Mouse (Mus musculus) urinary bladder, postnatal 36 days (tissue): Measurements from ENCODE around the gene Evx2.

Experiments
- DNase-seq, 2 experiments: peaks; one replicate each; pipeline ENCODE4 v3.0.0; 2022; ENCODE audit warnings: low spot score in 2 of 2, mixed read lengths in 1 of 2

Gene Evx2

DNA sequence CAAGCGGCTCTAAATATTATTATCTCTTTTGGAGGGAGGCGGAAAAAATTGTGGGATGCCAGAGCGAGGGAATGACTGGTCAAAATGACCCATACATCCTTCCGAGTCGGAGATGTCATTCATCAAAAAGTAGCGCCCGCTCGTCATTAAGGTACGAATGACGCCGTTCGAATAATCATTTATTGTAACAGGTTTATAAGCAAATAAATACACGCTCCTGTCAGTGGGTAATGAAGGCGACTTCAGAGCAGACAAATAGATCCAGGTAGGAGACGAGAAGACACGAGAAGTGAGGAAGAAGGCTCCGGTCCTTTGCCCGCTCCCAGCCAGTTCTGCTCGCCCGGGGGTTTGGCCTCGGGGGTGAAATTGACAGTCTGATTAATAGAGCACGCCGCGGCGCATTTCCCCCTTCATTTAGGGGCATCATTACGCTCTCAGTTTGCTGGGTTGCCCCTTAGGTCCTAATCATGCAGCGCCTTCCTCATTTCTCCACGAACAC lies at the start of gene Evx2:
Evx2 (minus strand) TSS at position 51 of the 499 bp plus-strand sequence.
- no peak for DNase-seq

DNA sequence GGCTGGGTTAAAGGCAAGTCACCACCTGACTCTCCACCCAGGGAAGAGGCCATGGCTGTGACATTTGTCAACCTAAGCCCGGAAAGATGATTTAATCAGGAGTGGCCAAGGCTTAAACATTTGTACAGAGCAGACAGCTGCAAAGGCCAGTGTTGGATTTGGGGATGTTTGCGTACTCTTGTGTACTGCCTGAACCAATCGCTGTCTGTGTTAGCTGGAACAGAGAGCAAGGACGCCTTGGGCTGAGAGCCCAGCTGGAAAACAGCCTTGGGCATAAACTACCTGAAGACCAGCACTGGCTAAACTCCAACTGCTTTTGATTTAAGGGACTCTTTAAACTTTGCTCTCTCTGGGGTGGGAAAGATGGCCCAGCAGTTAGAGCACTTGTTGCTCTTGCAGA lies 49.3 kb upstream of the Evx2 start:
- DNase-seq, result no peak

DNA sequence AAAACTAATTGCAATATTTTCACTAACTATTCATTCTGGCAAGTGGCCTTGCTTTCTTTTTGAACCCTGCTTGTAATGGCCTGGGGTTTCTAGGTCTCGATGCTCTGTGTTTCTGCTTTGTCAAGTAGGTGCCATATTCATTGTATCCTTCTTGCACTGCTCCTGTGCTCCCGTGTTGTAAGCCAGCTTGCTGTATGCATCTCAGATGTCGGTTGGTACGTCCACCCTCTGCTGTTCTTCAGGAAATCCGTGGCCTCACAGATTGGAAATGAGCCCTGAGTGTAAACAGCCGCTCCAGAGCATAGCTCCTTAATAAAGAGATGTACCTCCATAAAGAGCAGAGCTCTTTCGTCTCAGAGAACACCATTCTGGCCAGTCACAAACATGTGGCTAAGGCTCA lies 48.2 kb upstream of the Evx2 start:
- DNase-seq, result no peak

DNA sequence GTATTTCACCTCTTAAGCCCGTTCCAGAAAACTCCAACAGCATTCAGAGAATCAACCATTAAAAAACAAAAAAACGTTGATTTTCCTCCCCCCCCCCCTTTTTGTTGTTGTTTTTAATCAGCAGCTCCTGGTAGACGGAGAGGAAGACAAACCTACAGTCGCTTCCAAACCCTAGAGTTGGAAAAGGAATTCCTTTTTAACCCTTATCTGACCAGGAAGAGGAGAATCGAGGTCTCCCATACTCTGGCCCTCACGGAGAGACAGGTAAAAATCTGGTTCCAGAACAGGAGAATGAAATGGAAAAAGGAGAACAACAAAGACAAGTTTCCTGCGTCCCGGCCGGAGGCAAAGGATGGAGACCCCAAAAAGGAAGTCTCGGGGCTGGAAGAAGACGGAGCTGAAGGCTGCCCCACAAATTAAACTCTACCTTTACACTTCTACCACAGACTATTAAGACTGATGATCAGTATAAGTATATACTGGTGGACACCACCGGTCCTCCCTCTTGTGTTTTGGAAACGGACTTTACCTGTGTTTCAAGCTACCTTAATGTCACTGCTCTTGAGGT lies 47.1 kb upstream of the Evx2 start:
- no peak for DNase-seq

- DNase-seq, result peak; percentile 67 to 68
Measured at GRCm38 (mm10) chr2:74705467-74706089, 46.2 kb upstream of the Evx2 start.

DNA sequence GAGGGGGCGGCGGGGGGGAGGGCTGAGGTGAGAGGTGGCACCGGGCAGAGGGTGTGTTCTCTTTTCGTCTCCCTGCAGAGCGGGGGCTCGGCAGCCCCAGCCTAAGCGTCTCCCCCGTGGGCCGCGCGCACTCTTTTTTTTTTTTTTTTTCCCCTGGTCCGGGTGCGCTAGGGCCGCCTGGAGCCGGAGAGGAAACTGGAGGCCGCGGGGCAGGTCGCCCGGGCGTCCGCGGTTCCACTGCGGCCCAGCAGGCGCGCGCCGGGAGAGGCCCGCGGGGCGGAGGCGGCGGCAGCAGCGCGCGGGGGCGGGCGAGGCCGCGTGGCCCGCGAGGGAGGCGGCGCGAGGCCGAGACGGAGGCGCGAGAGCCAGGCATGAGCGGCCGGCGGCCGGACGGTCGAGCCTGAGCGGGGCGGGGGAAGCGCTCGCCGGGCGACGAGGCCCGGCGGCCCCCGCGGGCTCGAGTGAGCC lies 45.7 kb upstream of the Evx2 start:
- no peak for DNase-seq

DNA sequence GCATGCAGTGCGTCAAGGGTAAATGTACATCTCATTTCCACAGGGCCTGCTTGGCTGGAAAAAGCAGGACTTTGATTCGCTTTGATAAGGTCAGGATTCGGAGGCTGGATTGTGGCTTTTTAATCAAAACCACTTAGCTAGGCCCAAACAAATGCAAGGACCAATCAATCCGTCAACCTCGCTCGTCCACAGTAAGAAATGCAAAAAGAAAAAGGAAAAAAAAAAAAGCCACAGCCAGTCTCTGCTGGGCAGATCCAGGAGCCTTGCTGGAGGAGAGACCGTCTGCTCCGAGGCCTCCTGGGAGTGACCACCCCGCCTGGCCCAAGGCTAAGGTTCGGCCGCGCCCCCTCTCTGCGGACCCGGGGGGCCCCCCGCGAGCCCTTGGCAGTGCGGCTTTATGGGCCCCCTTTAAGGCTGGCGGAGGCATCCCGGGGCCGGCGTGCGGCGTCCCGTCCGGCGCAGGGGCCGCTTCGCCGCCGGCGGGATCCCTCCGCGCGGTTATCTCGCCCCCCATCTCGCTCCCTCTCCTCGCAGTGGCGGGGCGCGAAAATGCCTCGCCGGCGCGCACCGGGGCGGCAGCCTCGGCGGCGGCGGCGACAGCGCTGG lies 45.1 kb upstream of the Evx2 start, which contains the start of gene Hoxd8:
Hoxd8 (plus strand) TSS at position 223 of the 606 bp plus-strand sequence.
- peak; percentile 77 to 78 for DNase-seq

- DNase-seq, result no peak
Measured at GRCm38 (mm10) chr2:74703720-74704392, 44.5 kb upstream of the Evx2 start.

- no peak for DNase-seq
Measured at GRCm38 (mm10) chr2:74703317-74703716, 44.0 kb upstream of the Evx2 start.

DNA sequence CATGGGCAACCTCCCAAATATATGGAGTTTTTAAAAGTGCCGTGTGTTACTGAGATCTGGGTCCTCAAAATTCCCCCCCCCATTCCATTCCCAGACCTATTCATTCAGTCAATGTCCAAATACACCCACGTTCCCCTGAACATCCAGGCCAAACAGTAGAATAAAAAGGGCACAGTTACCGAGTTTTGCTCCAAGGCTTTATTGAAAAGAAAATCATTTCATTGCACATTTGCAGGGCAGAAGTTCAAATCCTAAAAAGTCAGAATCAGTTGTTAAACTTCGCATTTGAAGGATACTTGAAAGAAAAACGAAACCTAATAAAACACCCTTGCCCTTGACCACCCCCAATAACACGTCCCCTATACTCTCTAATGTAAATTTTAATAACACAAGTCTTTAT lies 43.5 kb upstream of the Evx2 start:
- no peak for DNase-seq

DNA sequence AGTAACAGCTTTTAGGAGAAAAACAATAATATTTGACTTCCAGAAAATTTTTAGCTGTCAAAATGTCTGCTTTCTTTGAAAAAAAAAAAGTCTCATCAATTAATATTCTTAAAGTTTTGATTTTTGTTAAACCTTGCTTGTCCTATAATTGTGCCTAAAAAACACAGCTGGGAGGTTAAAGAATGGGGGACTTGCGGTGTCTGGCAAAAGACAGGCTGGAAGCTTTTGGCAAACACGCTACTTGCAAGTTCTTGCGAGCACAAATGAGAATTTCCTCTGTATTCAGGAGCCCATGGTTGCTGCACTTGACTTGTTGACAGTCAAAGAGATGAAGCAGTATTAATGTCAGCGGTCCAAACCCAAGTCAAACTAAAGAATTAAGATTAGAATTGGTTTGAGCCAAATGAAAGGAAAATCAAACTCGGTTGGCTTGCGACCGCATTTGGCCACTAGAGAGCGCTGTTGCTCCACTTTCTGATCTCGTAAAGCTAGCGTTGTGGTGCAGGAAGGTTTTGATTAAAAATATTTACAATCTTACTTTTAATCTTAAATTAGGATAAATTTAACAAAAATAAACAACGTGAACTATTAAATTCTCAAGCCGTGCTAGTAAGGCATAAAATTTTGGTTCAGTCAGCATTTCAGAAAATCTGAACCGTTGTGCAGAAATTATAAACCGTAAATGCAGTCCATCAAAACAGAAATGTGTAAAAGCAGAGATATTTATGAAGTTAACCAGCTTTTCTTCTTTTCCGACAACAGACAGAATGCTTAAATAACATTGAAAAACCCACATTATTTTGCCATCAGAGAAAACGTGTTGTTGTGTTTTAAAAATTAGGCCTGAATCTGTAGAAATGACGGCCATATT lies 42.8 kb upstream of the Evx2 start:
- DNase-seq, result peak; percentile 74 to 83

DNA sequence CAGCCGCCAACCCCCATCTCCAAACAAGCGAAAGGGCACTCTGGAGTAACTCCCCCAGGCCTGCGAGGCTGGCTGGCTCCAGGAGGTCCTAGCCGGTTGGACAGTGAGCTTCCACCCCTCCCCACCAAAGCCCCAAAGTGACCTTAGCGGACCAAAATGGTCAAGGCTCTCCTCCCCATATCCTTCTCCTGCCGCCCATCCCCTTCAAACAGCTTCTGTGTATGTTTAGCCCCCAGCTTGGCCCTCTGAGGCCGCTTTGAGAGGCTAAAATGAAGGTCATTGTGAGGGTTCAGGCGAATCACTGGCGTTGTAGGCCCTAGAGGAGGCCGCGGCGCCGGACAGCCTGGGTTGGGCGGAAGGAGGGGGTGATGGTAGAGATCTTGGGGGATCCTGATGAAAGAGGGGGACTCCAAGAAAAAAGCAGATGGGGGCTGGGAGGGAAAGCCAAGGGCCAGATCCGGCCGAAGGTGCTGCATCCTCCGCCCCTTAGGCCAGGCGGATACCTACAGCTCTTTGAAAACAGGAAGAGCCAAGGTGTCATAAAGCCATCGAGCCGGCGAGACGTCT lies 41.3 kb upstream of the Evx2 start:
- DNase-seq, result no peak

DNA sequence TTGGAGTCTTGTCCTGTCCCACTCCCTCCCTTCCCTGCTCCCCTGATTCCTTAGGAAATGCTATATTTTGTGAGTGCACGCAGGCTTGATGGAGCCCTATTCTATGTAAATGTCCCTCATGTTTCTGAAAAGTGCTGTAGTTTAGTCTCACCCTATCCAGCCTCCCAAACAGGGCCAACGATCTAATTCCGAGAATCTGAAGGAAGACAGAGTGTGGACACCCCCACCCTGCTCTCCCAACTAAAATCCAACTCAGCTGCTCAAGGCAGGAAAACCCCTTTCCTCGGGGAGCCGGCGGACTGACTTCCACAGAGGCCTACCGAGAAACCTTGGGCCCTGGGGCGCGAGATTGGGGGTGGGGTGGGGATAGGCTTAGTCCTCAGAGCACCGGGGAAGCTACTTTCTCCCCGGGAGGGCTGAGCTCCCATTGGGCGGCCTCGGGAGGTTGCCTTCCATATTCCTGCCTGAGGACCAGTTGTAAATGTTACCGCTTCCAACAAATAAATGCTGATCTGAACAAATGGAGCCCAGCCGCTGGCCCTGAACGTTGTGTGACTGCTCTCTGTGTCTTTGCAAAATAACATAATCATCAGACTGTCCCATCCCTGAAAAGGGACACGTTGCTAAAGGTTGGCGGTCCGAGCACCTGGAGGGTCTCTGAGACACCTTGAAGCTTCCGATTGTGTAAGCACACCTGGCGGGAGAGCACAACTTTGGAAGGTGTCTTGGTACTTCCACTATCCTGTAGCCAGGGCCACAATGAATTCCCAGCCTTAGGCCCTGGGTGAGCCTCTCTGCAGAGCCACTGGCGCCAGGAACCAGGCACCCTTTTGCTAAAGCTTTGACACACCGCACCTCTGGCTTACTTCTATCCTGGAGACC lies 40.5 kb upstream of the Evx2 start:
- DNase-seq, result no peak

DNA sequence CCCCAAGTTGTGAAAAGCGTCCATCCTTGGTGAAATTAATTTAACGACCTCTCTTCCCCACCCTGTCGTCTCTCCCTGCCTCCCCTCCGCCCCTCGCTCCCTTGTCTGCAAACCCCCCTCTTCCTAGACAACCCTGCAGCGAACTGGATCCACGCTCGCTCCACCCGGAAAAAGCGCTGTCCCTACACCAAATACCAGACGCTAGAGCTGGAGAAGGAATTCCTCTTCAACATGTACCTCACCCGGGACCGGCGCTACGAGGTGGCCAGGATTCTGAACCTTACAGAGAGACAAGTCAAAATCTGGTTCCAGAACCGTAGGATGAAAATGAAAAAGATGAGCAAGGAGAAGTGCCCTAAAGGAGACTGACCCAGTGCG lies 39.7 kb upstream of the Evx2 start:
- DNase-seq, result no peak

- peak in 1 of 2 experiments; percentile 46 for DNase-seq
Measured at GRCm38 (mm10) chr2:74698201-74699052, 39.1 kb upstream of the Evx2 start.

GRCm38 (mm10) chr2:74697567-74698121 lies 38.3 kb upstream of the Evx2 start, which contains the start of gene Hoxd9:
Gene Hoxd9 (plus strand): TSS chr2:74697727.
- DNase-seq, result peak; percentile 75 to 79

GRCm38 (mm10) chr2:74696442-74697335 lies 37.3 kb upstream of the Evx2 start:
- DNase-seq, result no peak
